Mouse (Mus musculus) layer of hippocampus, adult 2 months (tissue): Measurements from ENCODE around the gene Fgd4. TPM values are rescaled to one million over a fixed set of nuclear protein-coding genes. Genes with fewer than 3 reads are reported as not detected.
"Not testable (repeated sequence)": the region's sequence is repeated elsewhere in the genome, so short reads cannot be mapped to it uniquely, and the experiment has no call there.

ENCODE experiments used
- DNase-seq, 2 experiments: peaks; one replicate each; pipeline ENCODE4 v3.0.0; 2022; ENCODE audit warnings: low spot score in 2 of 2
- H3K27ac ChIP-seq: fragments of 200-600 bp; 2 replicates; pipeline ENCODE4 v1.8.1; 2022
- H3K4me3 ChIP-seq: fragments of 200-600 bp; 2 replicates; pipeline ENCODE4 v1.8.1; 2022; ENCODE audit warnings: mild to moderate bottlenecking
- CTCF ChIP-seq: fragments of 200-600 bp; conservative IDR thresholded peaks from 2 replicates; pipeline ENCODE4 v1.8.1; 2022; ENCODE audit warnings: antibody characterized with exemption, mild to moderate bottlenecking, moderate library complexity
- total RNA-seq, 2 experiments: library from RNA; stranded (reverse); gene quantifications; 2 replicates each; pipeline ENCODE4 v1.2.3; 2021

The Fgd4 gene
- total RNA-seq, 2 experiments from 2014 or later, result 48.7 to 52.4 TPM

DNA sequence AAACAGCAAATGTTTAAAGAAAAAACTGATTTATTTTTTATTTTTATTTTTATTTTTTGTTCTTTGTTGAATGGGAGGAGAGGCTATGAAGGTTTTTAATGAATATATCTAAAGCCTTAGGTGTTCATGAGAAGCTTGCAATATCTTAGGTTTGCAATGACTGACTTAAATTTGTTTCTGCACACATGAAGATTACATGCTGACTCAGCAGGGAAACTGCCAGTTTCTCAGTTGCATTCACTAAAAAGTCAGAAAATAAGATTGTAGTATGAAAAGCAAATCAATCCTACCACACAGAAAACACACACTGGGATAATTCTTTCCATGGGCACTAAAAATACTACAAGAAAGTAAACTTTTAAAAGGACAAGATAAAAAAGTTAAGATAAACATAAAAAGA, 39.6 kb downstream of the Fgd4 start:
- no peak for DNase-seq
- TF ChIP-seq CTCF, result no peak
- Histone ChIP-seq H3K4me3 (peak overlapping the region; percentile 72; the same call in 1 of the 2 replicates), H3K27ac (peak overlapping the region; percentile 94)

DNA sequence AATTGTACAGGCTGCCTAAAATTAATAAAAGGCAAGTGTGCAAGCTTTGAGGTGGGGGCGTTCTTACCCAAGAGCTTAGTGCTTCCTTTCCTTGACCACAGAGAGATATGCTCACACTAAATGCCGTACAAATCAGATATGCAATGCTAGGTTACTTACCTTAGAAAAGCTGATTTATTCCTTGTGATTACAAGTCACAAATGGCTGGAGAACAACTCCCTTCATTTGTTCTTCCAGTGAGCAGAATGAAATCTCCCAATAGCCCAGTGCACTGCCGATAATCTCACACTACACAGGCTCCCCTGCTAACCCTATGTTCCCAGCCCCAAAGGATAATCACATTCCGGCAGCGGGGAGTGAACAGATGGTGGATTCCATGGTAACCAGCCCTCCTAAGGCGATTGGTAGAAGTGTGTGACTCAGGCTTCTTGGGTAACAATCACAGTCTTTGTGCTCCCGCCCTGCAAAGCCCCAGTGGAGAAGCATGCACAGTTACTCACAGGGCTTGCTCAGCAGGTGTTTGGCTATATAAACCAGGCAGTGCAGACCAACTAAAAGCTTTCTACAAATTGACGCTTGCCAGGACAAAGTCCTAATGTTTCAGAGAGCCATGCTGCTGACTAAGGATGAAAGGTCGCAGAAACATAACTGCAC, 40.3 kb downstream of the Fgd4 start:
- TF ChIP-seq CTCF, result peak; percentile 39
- H3K27ac ChIP-seq, result peak overlapping the region; percentile 94

DNA sequence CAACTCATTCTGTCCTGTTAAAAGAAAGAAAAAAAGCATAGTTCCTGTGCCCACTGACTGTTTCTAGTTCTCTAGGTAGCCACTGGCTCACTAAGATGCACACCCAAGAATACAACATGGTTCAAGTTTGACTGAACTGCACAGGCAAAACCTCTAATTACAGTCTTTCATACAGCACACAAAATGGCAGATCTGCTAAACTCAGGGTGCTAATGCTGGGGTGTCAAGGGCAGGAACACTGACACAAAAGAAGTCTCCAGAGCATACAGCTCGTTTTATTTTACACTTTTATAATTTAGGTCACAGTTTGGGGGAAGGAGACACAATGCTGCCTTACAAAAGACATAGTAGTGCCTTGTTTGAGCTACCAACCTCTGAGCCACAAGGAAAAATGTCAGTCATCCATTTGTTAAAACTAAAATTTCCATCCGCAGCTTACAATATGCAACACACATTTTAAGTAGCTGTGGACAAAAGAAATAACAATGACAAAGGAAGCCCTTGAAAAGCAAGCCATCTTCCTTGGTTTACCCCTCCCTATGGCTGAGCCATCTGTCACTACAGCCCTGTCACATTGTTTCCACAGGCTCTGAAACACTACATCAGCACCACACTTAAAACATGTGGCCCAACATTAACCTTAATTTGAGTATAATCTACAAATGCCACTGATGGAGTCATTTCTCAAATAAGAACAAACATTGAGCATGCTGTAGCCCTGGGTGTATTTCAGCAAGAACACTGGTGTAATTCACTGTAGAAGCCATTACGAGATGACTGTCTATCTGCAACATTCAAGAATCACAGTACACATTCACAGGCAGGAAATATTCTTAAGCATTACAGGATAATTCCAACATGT, 41.1 kb downstream of the Fgd4 start:
- TF ChIP-seq CTCF, result no peak
- Histone ChIP-seq H3K27ac (peak overlapping the region; percentile 94), H3K4me3 (peak overlapping the region; percentile 72)
- peak; percentile 16 to 26 for DNase-seq

More for the DNA sequence above, 40.3 kb downstream of the Fgd4 start:
- peak overlapping the region; percentile 72 for H3K4me3 ChIP-seq
- peak; percentile 92 to 94 for DNase-seq

DNA sequence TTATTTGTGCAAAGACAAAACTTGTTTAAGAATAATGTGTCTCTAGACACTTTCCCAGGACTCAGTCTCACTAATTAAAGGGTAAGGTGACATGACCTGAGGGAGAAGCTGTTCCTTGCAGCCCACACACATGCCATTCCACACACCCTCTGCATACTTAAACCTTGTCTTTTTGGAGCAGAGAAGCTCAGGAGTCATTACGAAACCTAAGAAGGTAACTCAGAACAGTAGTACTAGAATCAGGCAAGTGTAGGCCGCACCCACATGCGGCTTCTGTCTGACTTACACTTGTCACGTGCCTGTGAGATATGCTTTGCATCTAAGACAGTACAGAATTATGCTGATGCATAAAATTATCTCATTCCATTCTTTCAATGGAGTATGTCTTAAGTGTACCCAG, 42.6 kb downstream of the Fgd4 start:
- peak overlapping the region; percentile 94 for H3K27ac ChIP-seq
- no peak for DNase-seq
- peak overlapping the region; percentile 72 for H3K4me3 ChIP-seq
- TF ChIP-seq CTCF, result no peak

DNA sequence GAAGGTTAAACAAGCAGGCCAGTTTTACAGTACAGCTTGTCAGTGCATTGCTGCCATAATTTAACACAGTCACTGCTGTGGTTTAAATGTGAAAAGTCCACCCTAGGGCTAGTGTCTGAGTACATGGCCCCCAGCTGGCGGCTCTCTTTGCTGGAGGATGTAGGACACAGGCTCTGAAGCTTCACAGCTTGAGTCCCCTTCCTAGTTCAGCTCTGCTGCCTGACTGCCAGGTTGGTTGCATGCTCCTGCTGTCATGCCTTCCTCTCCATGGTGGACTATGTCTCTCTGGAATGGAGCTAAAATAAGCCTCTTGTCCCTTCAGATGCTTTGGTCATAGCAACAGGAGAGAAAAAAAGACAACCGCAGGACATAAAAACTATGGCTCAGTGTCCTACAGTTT, 46.3 kb downstream of the Fgd4 start:
- no peak for TF ChIP-seq CTCF
- Histone ChIP-seq H3K27ac (peak overlapping the region; percentile 1; the same call in 1 of the 2 replicates), H3K4me3 (no peak overlapping the region)
- DNase-seq, result no peak

DNA sequence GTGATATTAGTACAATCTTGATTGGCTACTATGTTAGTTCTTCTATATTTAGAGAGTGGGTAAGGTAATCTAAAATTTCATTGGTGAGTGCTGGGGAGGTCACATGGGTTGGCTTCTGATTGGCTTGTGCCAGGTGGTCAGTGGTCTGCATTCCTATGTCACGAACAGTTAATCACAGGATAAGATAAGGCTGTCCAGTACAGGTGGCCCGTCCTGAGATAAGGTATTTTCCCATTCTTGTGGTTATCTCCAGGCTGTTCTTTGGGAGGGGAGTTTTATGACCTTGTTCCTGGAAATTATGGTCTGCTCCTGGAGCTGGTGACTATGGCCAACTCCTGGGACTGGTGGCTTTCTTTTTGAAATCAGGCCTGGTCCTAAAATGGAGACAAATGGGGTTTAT, 48.2 kb downstream of the Fgd4 start:
- TF ChIP-seq CTCF, result no peak
- H3K4me3 ChIP-seq, result no peak overlapping the region
- H3K27ac ChIP-seq, result no peak overlapping the region
- DNase-seq, result no peak

DNA sequence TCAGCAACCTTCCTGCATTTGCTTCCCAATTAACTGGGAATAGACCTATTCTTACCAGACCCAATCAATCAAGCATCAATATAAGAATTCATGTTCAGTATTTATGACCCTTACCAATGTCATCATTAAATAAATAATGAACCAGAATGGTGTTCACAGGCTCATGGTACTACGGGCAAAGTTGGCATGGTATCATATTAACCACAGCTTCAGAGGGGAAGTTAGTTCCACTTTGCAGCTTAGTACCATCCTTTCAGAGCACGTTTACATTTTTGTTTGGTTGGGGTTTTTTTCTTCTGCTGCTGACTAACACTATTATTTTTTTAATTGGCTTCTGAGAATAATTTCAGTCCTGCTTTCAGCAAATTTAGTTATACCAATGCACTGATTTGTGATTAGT, 51.2 kb downstream of the Fgd4 start:
- H3K4me3 ChIP-seq, result no peak overlapping the region
- DNase-seq, result no peak
- no peak overlapping the region for H3K27ac ChIP-seq
- no peak for TF ChIP-seq CTCF

DNA sequence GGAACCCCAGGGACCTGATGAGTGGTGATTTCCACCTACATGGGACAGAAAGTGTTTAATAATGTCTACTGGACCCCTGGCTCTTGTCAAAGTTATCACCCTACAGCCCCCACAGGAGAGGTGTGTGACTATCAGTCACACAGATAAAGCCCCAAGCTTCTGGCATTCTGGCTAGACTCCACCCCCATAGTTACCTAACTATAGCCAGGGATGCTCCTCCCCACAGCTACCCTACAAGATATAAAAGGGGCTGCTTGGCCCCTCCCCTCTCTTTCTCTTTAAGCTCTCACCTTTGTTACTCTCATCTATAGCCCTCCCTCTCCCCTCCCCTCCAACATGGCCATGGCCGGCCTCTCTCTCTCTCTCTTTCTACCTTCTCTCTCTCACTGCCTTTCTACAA, 53.7 kb downstream of the Fgd4 start:
- no peak for DNase-seq
- peak overlapping the region; percentile 41; the same call in 1 of the 2 replicates for H3K27ac ChIP-seq
- no peak overlapping the region for H3K4me3 ChIP-seq
- no peak for TF ChIP-seq CTCF

DNA sequence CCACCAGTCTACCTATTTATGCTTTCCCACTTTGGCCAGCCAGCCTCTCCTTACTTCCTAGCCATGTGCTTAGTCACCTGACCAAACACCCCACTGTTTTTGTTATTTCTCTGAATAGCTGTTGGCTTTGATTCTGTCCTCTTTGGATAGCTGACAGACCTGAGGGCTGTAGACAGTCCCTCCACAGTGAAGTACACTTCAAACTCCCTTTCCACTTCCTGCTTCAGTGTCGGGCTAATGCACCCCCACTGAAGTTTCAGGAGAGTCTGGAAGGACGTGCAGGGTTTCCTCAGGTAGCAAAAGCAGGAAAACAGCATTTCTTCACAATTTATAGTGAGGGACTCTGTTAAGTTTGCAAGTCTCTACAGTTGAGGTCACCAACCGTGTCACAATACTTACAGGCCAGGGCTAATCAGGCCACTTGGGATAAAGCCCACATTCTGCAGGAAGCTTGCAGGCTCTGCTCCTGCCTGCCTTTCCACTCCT, 57.4 kb downstream of the Fgd4 start:
- Histone ChIP-seq H3K4me3 (no peak overlapping the region), H3K27ac (peak overlapping the region; percentile 80)
- no peak for TF ChIP-seq CTCF
- DNase-seq, result peak in 1 of 2 experiments; percentile 22

DNA sequence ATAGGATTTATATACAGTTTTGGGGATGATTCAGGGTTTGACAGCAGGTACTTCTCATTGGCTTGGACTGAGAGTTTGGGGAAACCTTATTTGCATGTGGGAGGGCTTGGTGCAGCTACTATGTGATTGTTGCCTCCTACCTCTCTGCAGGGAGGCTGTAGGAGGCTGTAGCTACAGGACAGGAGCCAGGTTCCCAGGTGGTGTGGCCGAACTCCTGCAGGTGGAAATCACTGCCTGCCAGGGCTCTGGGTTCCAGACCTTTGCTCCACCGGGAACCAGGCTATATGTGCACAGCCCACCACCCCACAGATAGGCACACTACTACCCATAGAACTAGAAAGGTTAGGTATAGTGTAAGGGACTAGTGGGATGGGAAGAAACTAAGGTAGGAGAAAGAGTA, 61.0 kb downstream of the Fgd4 start:
- not testable (repeated sequence) for H3K4me3 ChIP-seq, DNase-seq, H3K27ac ChIP-seq

DNA sequence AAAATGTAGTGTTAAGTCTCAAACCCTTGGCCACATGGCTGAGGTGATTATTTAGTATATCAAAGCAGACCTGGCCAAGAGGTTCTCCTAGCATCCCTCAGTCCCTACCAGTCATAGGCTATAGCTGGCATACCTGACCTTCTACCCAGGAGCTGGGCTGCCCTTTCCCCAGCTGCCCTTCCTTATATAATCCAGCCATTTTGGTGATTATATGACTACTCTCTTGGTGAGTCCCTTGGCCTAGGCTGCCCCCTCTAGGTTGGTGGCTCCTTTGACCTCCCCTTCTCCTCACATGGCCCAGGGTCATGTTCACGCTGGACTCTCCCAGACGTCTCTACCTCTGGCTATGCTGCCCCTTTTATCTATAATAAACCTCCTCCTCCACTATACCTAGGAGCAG, 65.1 kb downstream of the Fgd4 start:
- H3K4me3 ChIP-seq, result no peak overlapping the region
- TF ChIP-seq CTCF, result no peak
- no peak overlapping the region for H3K27ac ChIP-seq
- DNase-seq, result no peak

DNA sequence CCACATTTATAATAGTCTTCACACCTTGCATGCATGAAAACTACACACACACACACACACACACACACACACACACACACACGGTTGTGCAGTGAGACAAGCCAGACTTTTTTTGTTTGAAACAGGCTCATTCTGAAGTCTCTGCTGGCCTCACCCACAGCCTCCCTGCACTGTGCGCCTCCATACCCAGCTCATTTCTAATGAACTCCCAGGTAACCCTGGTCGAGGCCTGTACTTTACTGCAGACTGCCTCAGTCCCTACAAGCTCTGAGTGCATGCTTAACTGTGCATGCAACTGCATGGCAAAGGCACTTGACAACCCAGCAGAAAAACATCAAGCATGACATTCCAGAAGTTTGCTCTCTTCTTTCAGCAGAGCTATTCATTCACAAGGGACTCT, 72.3 kb downstream of the Fgd4 start:
- Histone ChIP-seq H3K4me3 (no peak overlapping the region), H3K27ac (no peak overlapping the region)
- no peak for DNase-seq
- TF ChIP-seq CTCF, result no peak

DNA sequence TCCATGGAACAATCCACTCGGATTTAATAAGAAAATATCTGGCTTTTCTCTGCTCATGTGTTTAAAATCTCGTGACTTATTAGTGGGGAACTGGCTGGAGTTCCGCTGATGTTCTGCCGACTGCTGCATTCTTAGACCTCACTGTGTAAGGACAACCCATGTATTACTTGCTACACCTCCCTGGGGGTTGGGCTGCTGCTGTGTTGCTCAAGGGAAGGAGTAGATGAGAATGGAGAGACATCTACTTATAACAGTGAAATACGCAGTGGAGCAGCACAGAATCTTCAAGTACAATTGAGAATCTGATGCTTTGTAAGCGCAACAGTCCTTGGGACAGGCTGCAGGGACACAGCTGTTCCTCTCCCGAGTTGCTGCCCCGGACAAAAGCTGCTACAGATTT, 73.1 kb downstream of the Fgd4 start:
- peak in 1 of 2 experiments; percentile 28 for DNase-seq

More for the DNA sequence above, 73.1 kb downstream of the Fgd4 start:
- peak overlapping the region; percentile 29 for H3K4me3 ChIP-seq
- TF ChIP-seq CTCF, result no peak
- peak overlapping the region; percentile 73 for H3K27ac ChIP-seq
